Mouse (Mus musculus) ovary, adult 10 weeks (tissue): ENCODE results near the gene Dlx4. TPM values are rescaled to one million over a fixed set of nuclear protein-coding genes. Genes with fewer than 3 reads are reported as not detected.

Experiments
- polyA plus RNA-seq: library from polyadenylated mRNA; stranded (reverse); fragments of 350-450 nt; fragmentation: Illumina TruSeq; extraction: RNeasy Lipid Tissue Mini Kit (QIAGEN cat#74804); gene quantifications from one replicate; pipeline ENCODE4 v1.2.3, GENCODE M21; 2014

Dlx4 gene
- not detected for polyA plus RNA-seq

GRCm38 (mm10) chr11:95145851-95146403 lies at the start of gene Dlx4:
Gene Dlx4, minus strand, starts transcription at chr11:95146263.

GRCm38 (mm10) chr11:95119990-95120632 lies 26.0 kb downstream of the Dlx4 start, which contains the start of gene Dlx3:
Gene Dlx3, plus strand, starts transcription at chr11:95120119.

Other genes with a start within 250 kb of the Dlx4 start
- 54.4 TPM for gene Col1a1, start 210.0 kb downstream of the Dlx4 start, polyA plus RNA-seq
- gene Hils1, start 178.7 kb downstream of the Dlx4 start, polyA plus RNA-seq: not detected
- not detected for gene Sgca, start 169.9 kb downstream of the Dlx4 start, polyA plus RNA-seq
- 19.2 TPM for gene Ppp1r9b, start 155.2 kb downstream of the Dlx4 start, polyA plus RNA-seq
- not detected for gene Samd14, start 136.4 kb downstream of the Dlx4 start, polyA plus RNA-seq
- 1.9 TPM for gene Pdk2, start 104.9 kb downstream of the Dlx4 start, polyA plus RNA-seq
- gene Itga3, start 69.5 kb downstream of the Dlx4 start, polyA plus RNA-seq: 0.68 TPM
- gene Dlx3, start 26.1 kb downstream of the Dlx4 start, polyA plus RNA-seq: not detected
- not detected for gene Tac4, start 115.3 kb upstream of the Dlx4 start, polyA plus RNA-seq
- 66.1 TPM for gene Kat7, start 164.0 kb upstream of the Dlx4 start, polyA plus RNA-seq
- 3.2 TPM for gene Fam117a, start 190.8 kb upstream of the Dlx4 start, polyA plus RNA-seq
- gene Slc35b1, start 238.4 kb upstream of the Dlx4 start, polyA plus RNA-seq: 37.2 TPM